Mouse (Mus musculus) kidney, adult 2 months (tissue): ENCODE measurements around the gene Acyp1.

Experiments
- CTCF ChIP-seq: fragments of 200-500 bp; conservative IDR thresholded peaks from 2 replicates; pipeline ENCODE4 v1.5.1; 2011; ENCODE audit warnings: low read depth, mild to moderate bottlenecking, control low read depth, low read length, moderate library complexity, mixed read lengths; ENCODE audit not compliant: insufficient read depth, insufficient read length
- POLR2A ChIP-seq: fragments of 200-500 bp; IDR thresholded peaks from one replicate; pipeline ENCODE4 v1.6.1; 2011; ENCODE audit warnings: low read depth, low read length, control low read depth

GRCm38 (mm10) chr12:85292906-85293305, 4.7 kb upstream of the Acyp1 start:
- no peak for TF ChIP-seq CTCF
- no peak for TF ChIP-seq POLR2A
